Comparison of ENCODE assay signal across 21 mouse cellular contexts in the genomic region with DNA sequence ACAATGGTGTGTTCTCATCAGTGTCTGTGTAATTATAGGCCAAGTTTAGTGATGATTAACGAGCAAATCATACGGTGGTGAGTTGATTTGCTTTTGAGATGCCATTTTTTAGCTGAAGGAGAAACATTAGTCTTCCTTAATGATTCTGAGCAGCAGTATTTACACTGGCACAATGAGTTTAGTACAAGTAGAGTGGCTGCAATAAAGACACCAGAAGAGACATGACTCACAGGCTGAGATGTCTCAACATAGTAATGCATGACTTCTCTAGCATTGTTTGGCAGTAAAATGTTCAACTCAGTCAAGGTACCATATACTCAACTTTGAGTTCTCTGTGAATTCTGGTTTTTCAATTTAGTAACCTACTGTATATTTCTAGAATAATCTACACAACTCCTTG.
DNase-seq lines count a peak whose midpoint lies in the region; ATAC-seq and TF ChIP-seq lines count a peak whose summit lies in the region.
"Had no signal": no experiment of that assay in that cellular context is flagged by ENCODE, and none has a peak within 500 bp of the region (broad histone marks: within the 10 kb centered on the region; RNA-seq: fewer than 3 reads in every experiment).

No protein-coding gene starts in this region.

- no peak overlapping the region for H3K9ac ChIP-seq in liver, postnatal 0 days (replicated peaks)
- H3K9ac ChIP-seq: embryonic facial prominence, embryonic 13.5 days; embryonic facial prominence, embryonic 15.5 days; forebrain, embryonic 12.5 days had no signal

- TF ChIP-seq CTCF in Patski (IDR thresholded peaks at IDR 0.05) = no peak
- no peak for TF ChIP-seq CTCF in brain, embryonic 14.5 days (IDR thresholded peaks at IDR 0.05; ENCODE audit: borderline replicate concordance, extremely low read depth, insufficient read depth, insufficient read length)
- TF ChIP-seq CTCF in liver, postnatal 0 days (IDR thresholded peaks at IDR 0.05; ENCODE audit: low read depth) = no peak

- CTCF ChIA-PET in Patski (lab: Charles Lee) = no interaction called here

- H3K36me3 ChIP-seq in liver, postnatal 0 days (replicated peaks; ENCODE audit: insufficient read depth, low read length) = no peaks in the 10 kb centered on the region
- H3K36me3 ChIP-seq: embryonic facial prominence, embryonic 13.5 days; embryonic facial prominence, embryonic 15.5 days; forebrain, embryonic 10.5 days; forebrain, embryonic 12.5 days had no signal

- no peak overlapping the region for H3K27ac ChIP-seq in liver, postnatal 0 days (ENCODE audit: low read depth)
- H3K27ac ChIP-seq: embryonic facial prominence, embryonic 13.5 days; embryonic facial prominence, embryonic 15.5 days; forebrain, embryonic 10.5 days; forebrain, embryonic 12.5 days had no signal

- peaks cover 5% of the 10 kb centered on the region for H3K27me3 ChIP-seq in Patski
- H3K27me3 ChIP-seq in liver, postnatal 0 days (ENCODE audit: insufficient read depth, low read length) = no peaks in the 10 kb centered on the region
- H3K27me3 ChIP-seq: embryonic facial prominence, embryonic 15.5 days had no signal

- 74% methylated on average over 2 of the region's 2 CpGs for WGBS in liver, postnatal 0 days (ENCODE audit: insufficient replicate concordance)

- DNase-seq in Muller cell, postnatal 12 days (ENCODE audit: inconsistent ontology term) = peak; percentile 40
- peak; percentile 62 for DNase-seq in Patski (ENCODE audit: low read depth, low spot score)
- DNase-seq in brain, embryonic 14.5 days (ENCODE audit: low read depth) = peak; percentile 3
- no peak for DNase-seq in liver, postnatal 0 days
- no peak for DNase-seq in urinary bladder, adult 18-20 months (ENCODE audit: low spot score in 2 of 2)
- DNase-seq: adrenal gland, adult 2 months; adrenal gland, postnatal 10 days; adrenal gland, postnatal 25 days; cerebellum, adult 11 months; cerebellum, adult 18-20 months; cerebellum, adult 8-10 months; cerebellum, adult 9-11 months; cerebellum, postnatal 36 days; embryo, embryonic 11 days had no signal

- POLR2A ChIA-PET in Patski (lab: Charles Lee) = no interaction called here

- no peak for TF ChIP-seq POLR2A in brain, embryonic 14.5 days (IDR thresholded peaks at IDR 0.05; ENCODE audit: borderline replicate concordance, extremely low read depth, insufficient read depth, insufficient read length, poor library complexity, severe bottlenecking)

- in situ Hi-C loops in Patski (cut with MboI; ENCODE audit: low pct_unique_long_range_greater_than_20kb) = no loop called here

- TF ChIP-seq EP300 in liver, postnatal 0 days (IDR thresholded peaks at IDR 0.05; ENCODE audit: low read depth) = no peak

- no peak overlapping the region for H3K4me3 ChIP-seq in liver, postnatal 0 days (ENCODE audit: low read depth, low read length)
- H3K4me3 ChIP-seq: embryonic facial prominence, embryonic 13.5 days; embryonic facial prominence, embryonic 15.5 days; erythroblast, embryonic 14.5 days; forebrain, embryonic 10.5 days; forebrain, embryonic 12.5 days had no signal

- peak; percentile 95 for ATAC-seq in Patski
- no peak for ATAC-seq in liver, postnatal 0 days
- ATAC-seq: forebrain, embryonic 14.5 days; forebrain, embryonic 16.5 days had no signal

- no peaks in the 10 kb centered on the region for H3K4me1 ChIP-seq in liver, postnatal 0 days (ENCODE audit: insufficient read depth)
- H3K4me1 ChIP-seq: embryonic facial prominence, embryonic 13.5 days; embryonic facial prominence, embryonic 15.5 days; forebrain, embryonic 12.5 days had no signal

- no peaks in the 10 kb centered on the region for H3K9me3 ChIP-seq in liver, postnatal 0 days (ENCODE audit: low read length)
- H3K9me3 ChIP-seq: embryonic facial prominence, embryonic 13.5 days; embryonic facial prominence, embryonic 15.5 days; forebrain, embryonic 10.5 days; forebrain, embryonic 12.5 days had no signal

- H3K4me2 ChIP-seq in liver, postnatal 0 days (ENCODE audit: low read depth, low read length) = no peak overlapping the region
- H3K4me2 ChIP-seq: embryonic facial prominence, embryonic 13.5 days; embryonic facial prominence, embryonic 15.5 days; forebrain, embryonic 12.5 days had no signal

Comparison
In these comparisons a context has a peak if more than half of its experiments do, and no peak if none do; other contexts are left out.
1. DNase-seq: peak in Muller cell, postnatal 12 days (single experiment), Patski (single experiment) and brain, embryonic 14.5 days (single experiment); none in liver, postnatal 0 days (single experiment) and urinary bladder, adult 18-20 months (0 of 2).